Mouse (Mus musculus) intestine, embryonic 14.5 days (tissue): ENCODE measurements at regions not wholly inside any gene's neighbourhood (a gene's known extent, or its start where the extent isn't known, plus 50 kb on each side); places are given as distances from the start of the nearest gene placed in this dataset.

ENCODE experiments used
- ATAC-seq: fragments of 200-750 bp; cut with Nextera tagmentation; replicated peaks from 2 replicates; pipeline ENCODE4 v1.8.0; 2017; ENCODE audit warnings: low read depth, moderate number of reproducible peaks, moderate TSS enrichment, moderate library complexity; ENCODE audit not compliant: low FRiP score, low TSS enrichment
- DNase-seq: peaks from one replicate; pipeline ENCODE4 v3.0.0-alpha.2; 2018; ENCODE audit warnings: low spot score
- H3K27ac ChIP-seq: fragments of 300-500 bp; sonication (generic); 2 replicates; pipeline ENCODE4 v1.5.1; 2014; ENCODE audit warnings: low read depth, mild to moderate bottlenecking, control low read depth
- H3K27me3 ChIP-seq: fragments of 300-500 bp; sonication (generic); replicated peaks from 2 replicates; pipeline ENCODE4 v1.6.1; 2014; ENCODE audit warnings: low read length, control low read depth; ENCODE audit not compliant: control insufficient read depth, insufficient read depth
- H3K36me3 ChIP-seq: fragments of 300-500 bp; sonication (generic); 2 replicates; pipeline ENCODE4 v1.6.1; 2014; ENCODE audit warnings: low read length, control low read depth; ENCODE audit not compliant: control insufficient read depth, insufficient read depth
- H3K4me1 ChIP-seq: fragments of 300-500 bp; sonication (generic); replicated peaks from 2 replicates; pipeline ENCODE4 v1.6.1; 2014; ENCODE audit warnings: low read length, control low read depth, mixed read lengths; ENCODE audit not compliant: control insufficient read depth, insufficient read depth
- H3K4me2 ChIP-seq: fragments of 300-500 bp; sonication (generic); 2 replicates; pipeline ENCODE4 v1.6.1; 2014; ENCODE audit warnings: low read length
- H3K4me3 ChIP-seq: fragments of 300-500 bp; sonication (generic); 2 replicates; pipeline ENCODE4 v1.5.1; 2014; ENCODE audit warnings: low read depth, low read length, control low read depth, mixed read lengths
- H3K9ac ChIP-seq: fragments of 300-500 bp; sonication (generic); 2 replicates; pipeline ENCODE4 v1.6.1; 2014; ENCODE audit warnings: mild to moderate bottlenecking, low read length
- H3K9me3 ChIP-seq: fragments of 300-500 bp; sonication (generic); 2 replicates; pipeline ENCODE4 v1.6.1; 2016; ENCODE audit warnings: low read length, control low read depth; ENCODE audit not compliant: control insufficient read depth
- WGBS: fragments of 180-500 bp; shearing (Covaris S2); extraction: QIAGEN DNeasy Blood & Tissue Kit; methylation state at CpG from one replicate; pipeline ENCODE4 v1.1.7; 2014; 5-methylcytosine and 5-hydroxymethylcytosine counted together

GRCm38 (mm10) chr1:184439506-184439905 is 292.9 kb downstream of the Hlx start:
- DNase-seq = no peak
- Histone ChIP-seq H3K4me3 (no peak overlapping the region), H3K9ac (no peak overlapping the region), H3K36me3 (no peaks in the 10 kb centered on the region), H3K27ac (no peak overlapping the region), H3K4me1 (0 out of 2 replicates have a peak, but pooled peaks cover 4% of the 10 kb centered on the region), H3K4me2 (no peak overlapping the region), H3K9me3 (no peaks in the 10 kb centered on the region), H3K27me3 (no peaks in the 10 kb centered on the region)
- 56% methylated on average over 3 of the region's 3 CpGs for WGBS
- ATAC-seq = no peak

- no peak overlapping the region for H3K4me2 ChIP-seq
- WGBS = 80% methylated on average over 3 of the region's 3 CpGs
- DNase-seq (no peak), ATAC-seq (no peak)
- H3K9ac ChIP-seq = no peak overlapping the region
- H3K4me1 ChIP-seq = 0 out of 2 replicates have a peak, but pooled peaks cover 4% of the 10 kb centered on the region
- no peak overlapping the region for H3K27ac ChIP-seq
- H3K27me3 ChIP-seq = no peaks in the 10 kb centered on the region
- no peak overlapping the region for H3K4me3 ChIP-seq
- H3K9me3 ChIP-seq = no peaks in the 10 kb centered on the region
- no peaks in the 10 kb centered on the region for H3K36me3 ChIP-seq
Observed at GRCm38 (mm10) chr1:184436387-184436786, 296.0 kb downstream of the Hlx start.

GRCm38 (mm10) chr1:184428612-184429011 is 303.8 kb downstream of the Hlx start:
- 42% methylated on average over 8 of the region's 8 CpGs for WGBS
- no peak for ATAC-seq

GRCm38 (mm10) chr1:184428035-184428434 is 304.4 kb downstream of the Hlx start:
- DNase-seq (no peak), ATAC-seq (no peak)
- Histone ChIP-seq H3K9me3 (no peaks in the 10 kb centered on the region), H3K27me3 (no peaks in the 10 kb centered on the region), H3K4me3 (no peak overlapping the region), H3K4me1 (no peaks in the 10 kb centered on the region), H3K9ac (no peak overlapping the region), H3K4me2 (no peak overlapping the region), H3K27ac (no peak overlapping the region), H3K36me3 (no peaks in the 10 kb centered on the region)
- WGBS = 66% methylated on average over 3 of the region's 3 CpGs

More at GRCm38 (mm10) chr1:184428612-184429011, 303.8 kb downstream of the Hlx start:
- Histone ChIP-seq H3K4me1 (no peaks in the 10 kb centered on the region), H3K27me3 (no peaks in the 10 kb centered on the region), H3K9ac (no peak overlapping the region), H3K9me3 (no peaks in the 10 kb centered on the region), H3K36me3 (no peaks in the 10 kb centered on the region), H3K27ac (no peak overlapping the region), H3K4me3 (no peak overlapping the region), H3K4me2 (no peak overlapping the region)
- DNase-seq = no peak

- no peaks in the 10 kb centered on the region for H3K9me3 ChIP-seq
- H3K4me3 ChIP-seq = no peak overlapping the region
- no peaks in the 10 kb centered on the region for H3K36me3 ChIP-seq
- no peak overlapping the region for H3K9ac ChIP-seq
- no peak overlapping the region for H3K4me2 ChIP-seq
- H3K4me1 ChIP-seq = no peaks in the 10 kb centered on the region
- ATAC-seq = no peak
- 65% methylated on average over 1 of the region's 1 CpGs for WGBS
- no peaks in the 10 kb centered on the region for H3K27me3 ChIP-seq
- no peak for DNase-seq
- no peak overlapping the region for H3K27ac ChIP-seq
Observed at GRCm38 (mm10) chr1:184425694-184426093, 306.7 kb downstream of the Hlx start.

GRCm38 (mm10) chr1:184424035-184424434 is 308.4 kb downstream of the Hlx start:
- Histone ChIP-seq H3K4me3 (no peak overlapping the region), H3K9me3 (no peaks in the 10 kb centered on the region), H3K9ac (no peak overlapping the region), H3K27ac (no peak overlapping the region), H3K4me2 (no peak overlapping the region), H3K4me1 (no peaks in the 10 kb centered on the region), H3K27me3 (no peaks in the 10 kb centered on the region), H3K36me3 (no peaks in the 10 kb centered on the region)
- ATAC-seq = no peak
- DNase-seq = no peak
- 86% methylated on average over 2 of the region's 2 CpGs for WGBS

GRCm38 (mm10) chr1:184412596-184412995 is 319.8 kb downstream of the Hlx start:
- no peak overlapping the region for H3K9ac ChIP-seq
- ATAC-seq (no peak), DNase-seq (no peak)
- no peaks in the 10 kb centered on the region; the same call in 1 of the 2 replicates for H3K4me1 ChIP-seq
- H3K27ac ChIP-seq = no peak overlapping the region
- H3K4me2 ChIP-seq = no peak overlapping the region
- no peak overlapping the region for H3K4me3 ChIP-seq
- no peaks in the 10 kb centered on the region for H3K36me3 ChIP-seq
- 78% methylated on average over 12 of the region's 12 CpGs for WGBS
- no peaks in the 10 kb centered on the region for H3K9me3 ChIP-seq
- H3K27me3 ChIP-seq = no peaks in the 10 kb centered on the region

- no peaks in the 10 kb centered on the region; the same call in 1 of the 2 replicates for H3K4me1 ChIP-seq
- 55% methylated on average over 3 of the region's 3 CpGs for WGBS
- no peak for ATAC-seq
Observed at GRCm38 (mm10) chr1:184411066-184411465, 321.4 kb downstream of the Hlx start.

GRCm38 (mm10) chr1:184409986-184410385 is 322.4 kb downstream of the Hlx start:
- H3K4me1 ChIP-seq = no peaks in the 10 kb centered on the region; the same call in 1 of the 2 replicates
- no peak overlapping the region for H3K27ac ChIP-seq
- no peak overlapping the region for H3K4me2 ChIP-seq
- WGBS = 63% methylated on average over 7 of the region's 7 CpGs
- no peaks in the 10 kb centered on the region for H3K36me3 ChIP-seq
- ATAC-seq = no peak
- H3K27me3 ChIP-seq = no peaks in the 10 kb centered on the region
- H3K9me3 ChIP-seq = no peaks in the 10 kb centered on the region
- H3K9ac ChIP-seq = no peak overlapping the region
- H3K4me3 ChIP-seq = no peak overlapping the region
- no peak for DNase-seq

More at GRCm38 (mm10) chr1:184411066-184411465, 321.4 kb downstream of the Hlx start:
- no peak overlapping the region for H3K27ac ChIP-seq
- no peaks in the 10 kb centered on the region for H3K9me3 ChIP-seq
- no peaks in the 10 kb centered on the region for H3K36me3 ChIP-seq
- no peak overlapping the region for H3K4me3 ChIP-seq
- H3K4me2 ChIP-seq = no peak overlapping the region
- no peaks in the 10 kb centered on the region for H3K27me3 ChIP-seq
- H3K9ac ChIP-seq = no peak overlapping the region
- DNase-seq = no peak
